Mouse (Mus musculus): ENCODE data around the gene Tecpr2.
A peak's percentile ranks its signal among the peaks of the same experiment; 100 is the strongest.

Tecpr2 gene

DNA sequence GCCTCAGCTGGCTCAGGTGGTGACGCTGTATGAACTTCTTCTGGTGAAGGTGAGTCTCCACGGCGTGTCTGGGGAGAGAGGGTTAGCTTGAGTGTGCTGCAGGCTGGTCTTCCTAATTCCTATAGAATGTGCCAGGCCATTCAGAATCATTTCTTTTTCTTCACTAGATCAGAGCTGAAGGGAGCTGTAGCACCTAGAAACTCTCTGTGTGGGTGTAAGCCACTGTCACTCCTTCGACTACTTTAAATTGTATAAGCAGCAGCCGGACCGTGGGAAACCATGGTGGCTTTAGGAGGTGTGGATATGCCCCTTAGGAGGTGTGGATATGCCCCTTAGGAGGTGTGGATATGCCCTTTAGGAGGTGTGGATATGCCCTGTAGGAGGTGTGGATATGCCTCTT lies 25.1 kb upstream of the Tecpr2 start:
- no peak for DNase-seq (ENCODE audit: low read depth)

DNA sequence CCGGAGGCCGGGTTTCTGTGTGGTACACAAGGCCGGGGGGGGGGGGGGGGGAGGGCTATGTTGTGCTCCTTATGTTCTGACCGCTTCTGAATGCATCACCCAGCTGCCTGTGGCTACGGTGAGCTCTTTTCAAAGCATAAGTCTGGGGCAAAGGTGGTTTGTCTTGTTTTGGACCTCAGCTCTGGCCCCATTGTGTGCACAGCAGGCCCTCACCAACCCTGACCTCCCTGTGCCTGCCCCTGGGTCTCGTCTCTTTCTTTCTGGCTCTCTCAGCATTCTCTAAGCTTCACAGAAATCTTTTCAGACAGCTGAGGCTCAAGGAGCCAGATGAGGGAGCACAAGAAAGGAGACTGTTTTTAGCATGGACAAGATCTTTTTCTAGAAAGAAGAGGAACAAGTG lies 23.5 kb upstream of the Tecpr2 start:
- DNase-seq (ENCODE audit: low read depth) = no peak

DNA sequence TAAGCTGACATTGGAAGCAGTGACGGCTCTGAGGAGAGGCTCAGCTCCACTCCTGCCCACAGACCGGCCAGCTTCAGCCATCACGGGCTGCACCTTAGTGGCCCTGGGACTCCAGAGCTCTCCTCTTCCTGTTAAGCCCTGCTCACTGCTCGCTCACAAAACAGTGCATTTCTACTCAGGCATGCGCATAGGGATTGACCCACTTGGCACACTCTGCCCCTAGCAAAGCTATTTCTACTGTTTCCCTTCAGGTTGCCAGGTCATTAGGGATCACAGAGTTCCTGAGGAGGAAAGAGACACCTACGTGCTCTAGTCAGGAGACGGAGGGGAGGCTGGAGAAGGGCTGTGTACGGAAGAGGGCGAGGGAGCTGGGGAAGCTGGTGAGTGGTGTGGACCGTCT lies 23.1 kb upstream of the Tecpr2 start:
- no peak for DNase-seq (ENCODE audit: low read depth)

- DNase-seq (ENCODE audit: low read depth) = no peak
Observed at GRCm38 (mm10) chr12:110870107-110870506, 19.0 kb upstream of the Tecpr2 start.

GRCm38 (mm10) chr12:110871247-110871646 lies 17.8 kb upstream of the Tecpr2 start:
- DNase-seq (ENCODE audit: low read depth) = no peak

- no peak for DNase-seq (ENCODE audit: low read depth)
Observed at GRCm38 (mm10) chr12:110875351-110875750, 13.7 kb upstream of the Tecpr2 start.

GRCm38 (mm10) chr12:110882291-110882690 lies 6.8 kb upstream of the Tecpr2 start:
- no peak for DNase-seq (ENCODE audit: low read depth)

- no peak for DNase-seq (ENCODE audit: low read depth)
Observed at GRCm38 (mm10) chr12:110885251-110885650, 3.8 kb upstream of the Tecpr2 start.

- DNase-seq (ENCODE audit: low read depth) = no peak
Observed at GRCm38 (mm10) chr12:110888106-110888505, 958 bp upstream of the Tecpr2 start.

DNA sequence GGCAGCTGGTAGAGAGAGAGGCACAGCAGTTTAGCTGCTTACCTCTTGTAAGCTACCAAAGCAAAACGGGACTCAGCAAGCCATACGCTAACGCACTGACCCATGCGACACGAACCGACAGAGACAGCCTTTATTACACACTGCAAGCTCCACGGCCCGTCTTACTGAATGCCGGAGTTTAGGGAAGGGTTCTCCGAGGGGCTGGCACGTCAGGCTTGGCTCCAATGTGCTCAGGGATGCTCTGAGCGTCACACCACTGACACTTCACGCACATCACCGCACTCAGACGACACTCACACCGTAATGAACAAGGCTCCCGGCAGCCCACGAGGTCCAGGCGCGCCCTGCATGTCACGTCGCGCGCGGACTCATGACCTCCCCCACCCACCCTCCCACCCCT lies 458 bp upstream of the Tecpr2 start:
- DNase-seq (ENCODE audit: low read depth) = peak; percentile 19

DNA sequence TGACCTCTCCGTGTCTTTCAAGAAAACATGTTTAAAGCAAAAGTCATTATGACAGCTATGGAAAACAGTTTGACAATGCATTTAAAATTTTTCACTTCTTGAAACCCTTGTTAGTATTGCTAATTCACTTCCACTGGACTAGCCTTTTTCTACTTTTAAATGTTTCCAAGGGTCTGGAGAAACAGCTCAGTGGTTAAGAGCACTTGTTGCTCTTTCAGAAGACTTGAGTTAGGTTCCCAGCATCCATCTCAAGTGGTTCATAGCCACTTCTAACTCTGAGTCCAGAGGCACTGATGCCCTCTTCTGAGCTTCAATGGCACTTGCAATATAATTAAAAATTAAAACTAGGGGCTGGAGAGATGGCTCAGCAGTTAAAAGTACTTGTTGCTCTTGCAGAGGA lies 2.8 kb downstream of the Tecpr2 start:
- DNase-seq (ENCODE audit: low read depth) = no peak

DNA sequence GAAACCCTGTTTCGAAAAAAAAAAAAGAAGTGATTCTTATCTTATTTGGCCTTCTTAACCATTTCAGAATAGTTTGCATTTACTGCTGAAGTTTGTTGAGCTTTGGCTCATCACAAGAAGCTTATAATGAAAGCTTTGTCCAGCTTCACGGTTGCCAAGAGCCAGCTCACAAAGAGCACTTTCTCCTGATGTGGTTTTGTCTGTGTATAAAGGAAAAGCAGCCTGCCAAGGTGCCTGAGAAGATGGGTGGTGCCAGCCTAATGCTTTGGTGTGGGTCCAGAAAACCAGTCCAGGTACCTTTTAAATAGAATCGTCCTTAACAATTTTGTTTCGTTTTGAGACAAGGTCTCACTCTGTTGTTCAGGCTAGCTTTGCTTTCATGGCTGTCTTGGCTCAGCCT lies 13.0 kb downstream of the Tecpr2 start:
- DNase-seq (ENCODE audit: low read depth) = no peak

DNA sequence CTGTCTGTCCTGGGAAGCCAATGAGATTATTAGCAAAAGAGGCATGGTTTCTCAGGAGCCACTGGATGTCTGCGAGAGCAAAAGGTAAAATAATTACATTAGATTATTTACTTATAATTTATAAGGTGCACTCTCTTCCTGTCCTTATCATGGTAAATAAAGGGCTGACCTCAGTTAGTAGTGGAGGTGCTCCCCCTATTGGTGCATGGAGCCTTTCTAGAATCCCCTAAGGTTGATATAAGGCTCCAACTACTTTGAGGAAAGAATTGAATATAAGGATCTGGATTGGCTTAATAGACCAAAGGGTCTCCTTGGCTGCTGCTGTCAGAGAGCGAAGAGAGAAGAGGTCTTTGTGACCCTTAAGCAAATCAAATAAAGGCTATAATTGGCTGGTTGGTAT lies 14.5 kb downstream of the Tecpr2 start:
- DNase-seq (ENCODE audit: low read depth) = peak; percentile 49

DNA sequence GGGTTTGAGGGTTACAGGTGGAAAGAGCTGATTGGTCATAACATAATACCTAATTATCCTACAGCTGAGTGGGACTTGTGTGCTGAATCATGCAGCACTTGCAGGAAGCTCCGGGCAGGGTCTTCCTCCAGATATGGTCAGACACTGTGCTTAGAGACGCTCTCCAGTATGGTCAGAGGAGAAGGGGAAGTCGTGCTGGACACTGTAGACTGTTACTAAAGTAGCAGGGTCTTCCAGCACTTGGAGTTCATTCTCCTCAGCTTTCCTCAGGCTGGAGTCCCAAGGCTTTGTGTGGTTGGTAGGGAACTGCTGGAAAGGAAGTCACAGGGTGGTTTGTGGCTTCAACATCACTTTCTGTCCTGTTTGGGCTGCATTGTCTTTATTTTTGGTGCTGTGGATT lies 18.8 kb downstream of the Tecpr2 start:
- no peak for DNase-seq (ENCODE audit: low read depth)

- DNase-seq (ENCODE audit: low read depth) = no peak
Observed at GRCm38 (mm10) chr12:110909962-110910361, 20.9 kb downstream of the Tecpr2 start.

DNA sequence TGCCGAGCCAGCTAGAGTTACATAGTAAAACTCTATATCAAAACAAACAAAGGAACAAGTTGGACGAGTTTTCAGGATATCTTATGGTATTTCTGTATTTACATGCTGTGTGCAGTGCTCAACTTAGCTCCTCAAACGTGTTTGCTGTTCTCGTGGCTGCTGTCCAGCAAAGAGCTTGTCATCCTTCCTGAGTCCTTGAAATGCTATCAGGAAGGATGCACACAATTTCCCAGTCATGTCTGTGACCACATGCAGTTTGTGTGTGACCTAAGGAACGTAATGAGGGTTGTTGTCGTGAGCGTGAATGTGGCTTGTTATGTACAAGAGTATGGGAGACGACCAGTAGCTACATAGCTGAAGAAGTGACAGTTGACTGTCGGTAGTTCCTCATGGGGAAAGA lies 26.7 kb downstream of the Tecpr2 start:
- no peak for DNase-seq (ENCODE audit: low read depth)

DNA sequence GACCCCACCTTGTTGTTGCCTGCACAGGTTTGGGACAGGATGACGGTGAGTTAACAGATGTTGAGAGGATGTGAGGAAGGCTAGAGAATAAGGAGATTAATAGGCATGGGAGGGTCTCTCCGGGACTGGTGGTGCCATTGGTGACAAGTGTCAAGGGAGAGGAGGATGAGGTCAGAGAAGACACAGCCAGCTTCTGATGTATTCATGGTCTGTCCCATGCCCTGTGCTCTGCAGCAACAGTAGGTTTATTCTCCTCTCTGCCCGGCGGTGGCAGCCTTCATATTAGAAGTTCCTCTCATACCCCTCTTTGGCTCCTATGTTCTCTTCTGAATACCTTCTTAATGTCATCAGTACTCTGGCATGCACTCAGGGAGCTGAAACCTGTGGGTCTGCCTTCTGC lies 31.2 kb downstream of the Tecpr2 start:
- DNase-seq (ENCODE audit: low read depth) = no peak

- no peak for DNase-seq (ENCODE audit: low read depth)
Observed at GRCm38 (mm10) chr12:110921572-110921971, 32.5 kb downstream of the Tecpr2 start.

DNA sequence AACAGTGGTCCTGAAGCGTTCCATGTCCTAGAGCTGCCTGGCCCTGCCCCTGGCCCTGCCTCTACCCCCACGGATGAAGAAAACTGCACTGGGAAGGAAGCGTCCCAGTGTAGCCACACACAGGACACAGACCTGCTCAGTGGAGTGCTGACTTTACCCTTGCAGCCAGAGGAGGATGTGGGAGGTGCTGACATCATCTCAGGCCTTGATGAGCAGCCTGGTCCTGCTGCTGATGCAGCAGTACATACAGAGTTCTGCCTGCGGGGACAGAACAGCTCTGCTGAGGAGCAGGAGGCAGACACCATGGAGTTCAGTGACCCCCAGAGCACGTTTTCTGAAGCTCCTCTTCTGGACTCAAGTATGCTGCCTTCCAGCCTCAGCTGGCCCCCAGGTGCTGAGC lies 43.8 kb downstream of the Tecpr2 start:
- no peak for DNase-seq (ENCODE audit: low read depth)

DNA sequence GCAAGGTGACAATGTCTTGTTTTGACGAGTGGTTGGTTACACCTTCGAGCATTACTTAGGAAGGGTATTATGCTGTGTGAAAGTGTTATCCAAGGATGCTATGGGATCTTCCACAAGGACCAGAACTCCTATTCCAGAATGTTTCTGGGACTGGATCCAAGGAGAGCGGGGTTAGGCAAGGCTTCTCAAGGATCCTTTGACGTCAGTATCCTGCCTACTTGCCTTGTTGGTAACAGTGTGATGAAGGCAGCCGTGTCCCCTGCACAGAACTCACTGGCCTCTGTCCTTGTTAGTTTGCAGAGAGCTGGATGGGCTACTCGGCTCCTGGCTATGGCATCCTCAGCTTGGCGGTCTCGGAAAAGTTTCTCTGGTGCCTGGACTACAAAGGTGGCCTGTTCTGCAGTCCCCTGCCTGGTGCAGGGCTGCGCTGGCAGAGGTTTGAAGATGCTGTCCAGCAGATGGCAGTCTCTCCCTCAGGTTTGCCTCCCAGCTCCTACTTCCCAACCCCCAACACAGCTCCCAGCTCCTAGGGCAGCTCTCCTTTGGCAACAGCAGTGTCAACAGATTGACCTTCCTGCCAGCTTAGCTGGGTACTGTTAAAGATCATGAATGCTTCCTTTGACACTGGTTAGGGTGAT lies 47.0 kb downstream of the Tecpr2 start:
- peak; percentile 69 for DNase-seq (ENCODE audit: low read depth)

DNA sequence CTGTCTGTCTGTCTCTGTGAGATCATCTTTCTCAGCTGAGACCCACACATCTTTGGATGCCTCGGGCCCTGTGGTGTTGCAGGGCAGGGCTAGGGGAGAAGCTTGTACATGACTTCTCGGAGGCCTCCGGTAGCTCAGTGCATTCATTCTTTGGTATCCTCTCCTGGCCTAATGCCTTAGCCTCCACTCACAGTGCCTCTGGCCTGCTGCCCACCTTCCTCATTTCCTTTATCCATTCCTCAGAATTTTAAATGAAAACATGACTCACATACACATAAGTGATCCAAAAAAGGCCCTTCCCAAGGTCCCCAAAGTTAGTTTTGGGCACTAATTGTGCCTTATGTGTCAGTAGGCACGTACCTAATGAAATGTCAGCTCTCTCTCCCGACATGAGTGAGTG lies 48.4 kb downstream of the Tecpr2 start:
- DNase-seq (ENCODE audit: low read depth) = no peak

GRCm38 (mm10) chr12:110939385-110939784 lies 50.3 kb downstream of the Tecpr2 start:
- no peak for DNase-seq (ENCODE audit: low read depth)

GRCm38 (mm10) chr12:110940869-110941268 lies 51.8 kb downstream of the Tecpr2 start:
- DNase-seq (ENCODE audit: low read depth) = no peak

- no peak for DNase-seq (ENCODE audit: low read depth)
Observed at GRCm38 (mm10) chr12:110946216-110946615, 57.2 kb downstream of the Tecpr2 start.

All from c-Kit-positive CD71-positive TER-119-negative erythroid progenitor cells, embryonic 14.5 days (primary cell).